Mouse (Mus musculus) heart, postnatal 0 days (tissue): ENCODE measurements around the gene Zbtb17.

Experiments used
- CTCF ChIP-seq: IDR thresholded peaks from 2 replicates; pipeline ENCODE4 v1.5.1; 2016; ENCODE audit warnings: antibody characterized with exemption, control low read depth, low read depth
- EP300 ChIP-seq: IDR thresholded peaks from 2 replicates; pipeline ENCODE4 v1.6.1; 2016; ENCODE audit warnings: antibody characterized with exemption, low read depth

DNA sequence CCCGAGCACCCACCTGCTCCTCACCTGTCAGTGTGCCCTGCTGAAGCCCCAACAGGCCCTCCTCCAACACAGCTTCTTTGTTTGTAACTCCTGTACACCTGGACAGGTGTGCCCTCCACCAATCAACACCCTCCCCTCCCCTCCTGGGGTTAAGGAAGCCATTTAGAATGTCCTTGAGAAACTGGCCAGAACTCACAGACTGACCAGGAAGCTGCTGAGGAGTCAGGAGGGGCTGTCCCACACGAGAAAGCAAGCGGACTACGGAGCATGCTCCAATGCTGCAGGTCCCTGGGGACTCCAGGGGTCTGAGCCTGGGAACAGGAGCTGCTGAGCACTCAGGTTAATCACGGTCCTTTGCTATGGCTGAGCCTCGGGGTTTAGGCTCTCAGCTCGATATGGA is 28.5 kb upstream of the Zbtb17 start, which contains the start of gene Clcnkb:
- TF ChIP-seq CTCF (no peak), EP300 (no peak)
